In genomic region chr5:75730698-75731097, GRCm38 (mm10) we compare ENCODE assay signal across 17 mouse cellular contexts.
A peak's percentile ranks its signal among the peaks of the same experiment; 100 is the strongest.
DNase-seq lines count a peak whose midpoint lies in the region; ATAC-seq lines count a peak whose summit lies in the region.
"Had no signal": no experiment of that assay in that cellular context is flagged by ENCODE, and none has a peak within 500 bp of the region (broad histone marks: within the 10 kb centered on the region; RNA-seq: fewer than 3 reads in every experiment).

No protein-coding gene starts in this region.

- H3K27ac ChIP-seq in liver, embryonic 11.5 days (ENCODE audit: low read depth, low read length): no peak overlapping the region
- H3K27ac ChIP-seq in liver, embryonic 13.5 days: no peak overlapping the region
- H3K27ac ChIP-seq in forebrain, embryonic 16.5 days (ENCODE audit: low read length): no peak overlapping the region
- no peak overlapping the region for H3K27ac ChIP-seq in midbrain, embryonic 16.5 days (ENCODE audit: low read length)
- H3K27ac ChIP-seq: embryonic facial prominence, embryonic 13.5 days; kidney, embryonic 15.5 days; limb, embryonic 15.5 days; stomach, embryonic 15.5 days had no signal

- no peaks in the 10 kb centered on the region for H3K36me3 ChIP-seq in liver, embryonic 11.5 days (ENCODE audit: control insufficient read depth, insufficient read depth, low read length)
- no peaks in the 10 kb centered on the region for H3K36me3 ChIP-seq in liver, embryonic 13.5 days
- no peaks in the 10 kb centered on the region for H3K36me3 ChIP-seq in forebrain, embryonic 16.5 days (ENCODE audit: control insufficient read depth, insufficient read depth)
- no peaks in the 10 kb centered on the region for H3K36me3 ChIP-seq in midbrain, embryonic 16.5 days (ENCODE audit: control insufficient read depth, insufficient read depth, low read length)
- H3K36me3 ChIP-seq: embryonic facial prominence, embryonic 13.5 days; kidney, embryonic 15.5 days; limb, embryonic 15.5 days; stomach, embryonic 15.5 days had no signal

- H3K4me2 ChIP-seq in liver, embryonic 11.5 days: no peak overlapping the region
- no peak overlapping the region for H3K4me2 ChIP-seq in liver, embryonic 13.5 days
- no peak overlapping the region for H3K4me2 ChIP-seq in forebrain, embryonic 16.5 days (ENCODE audit: low read length)
- no peak overlapping the region for H3K4me2 ChIP-seq in midbrain, embryonic 16.5 days (ENCODE audit: low read length)
- H3K4me2 ChIP-seq: embryonic facial prominence, embryonic 13.5 days; kidney, embryonic 15.5 days; limb, embryonic 15.5 days; stomach, embryonic 15.5 days had no signal

- peaks cover 5% of the 10 kb centered on the region; the same call in 1 of the 2 replicates for H3K4me1 ChIP-seq in liver, embryonic 11.5 days (replicated peaks; ENCODE audit: control insufficient read depth, insufficient read depth, low read length)
- peaks cover 20% of the 10 kb centered on the region for H3K4me1 ChIP-seq in liver, embryonic 13.5 days (replicated peaks)
- H3K4me1 ChIP-seq in forebrain, embryonic 16.5 days (replicated peaks; ENCODE audit: control insufficient read depth, insufficient read depth, low read length): no peaks in the 10 kb centered on the region
- no peaks in the 10 kb centered on the region for H3K4me1 ChIP-seq in midbrain, embryonic 16.5 days (ENCODE audit: control insufficient read depth, insufficient read depth, low read length)
- H3K4me1 ChIP-seq: embryonic facial prominence, embryonic 13.5 days; kidney, embryonic 15.5 days; limb, embryonic 15.5 days; stomach, embryonic 15.5 days had no signal

- no peak for ATAC-seq in liver, embryonic 11.5 days (replicated peaks; ENCODE audit: low FRiP score)
- ATAC-seq in liver, embryonic 13.5 days (ENCODE audit: low read depth): peak; percentile 58
- ATAC-seq in forebrain, embryonic 16.5 days: no peak
- ATAC-seq in midbrain, embryonic 16.5 days: no peak
- ATAC-seq: forebrain, postnatal 0 days; hindbrain, embryonic 16.5 days; intestine, embryonic 16.5 days had no signal

- no peaks in the 10 kb centered on the region for H3K9me3 ChIP-seq in liver, embryonic 11.5 days (ENCODE audit: control insufficient read depth, low read length)
- H3K9me3 ChIP-seq in liver, embryonic 13.5 days (replicated peaks): no peaks in the 10 kb centered on the region
- H3K9me3 ChIP-seq in forebrain, embryonic 16.5 days (ENCODE audit: control insufficient read depth, low read length): peaks cover 2% of the 10 kb centered on the region; the same call in 1 of the 2 replicates
- no peaks in the 10 kb centered on the region for H3K9me3 ChIP-seq in midbrain, embryonic 16.5 days (replicated peaks; ENCODE audit: control insufficient read depth, low read length, poor library complexity, severe bottlenecking)
- H3K9me3 ChIP-seq: embryonic facial prominence, embryonic 13.5 days; kidney, embryonic 15.5 days; limb, embryonic 15.5 days; stomach, embryonic 15.5 days had no signal

- DNase-seq in liver: peak; percentile 17
- DNase-seq in liver, embryonic 11.5 days (ENCODE audit: low spot score): no peak
- no peak for DNase-seq in liver, embryonic 13.5 days
- peak; percentile 10 to 42 for DNase-seq in thymus, adult 18-20 months
- peak; percentile 63 for DNase-seq in thymus, postnatal 4 days
- no peak for DNase-seq in left cerebral cortex, postnatal 14 days (ENCODE audit: low spot score in 2 of 2)
- DNase-seq: cerebellum, adult 9-10 months; forebrain, postnatal 0 days; right cerebral cortex, postnatal 25 days had no signal

- intact Hi-C loops in left cerebral cortex, postnatal 14 days (cut with DNase I): no loop called here

- H3K4me3 ChIP-seq in liver, embryonic 11.5 days (ENCODE audit: low read depth, low read length): no peak overlapping the region
- H3K4me3 ChIP-seq in liver, embryonic 13.5 days (replicated peaks): no peak overlapping the region
- no peak overlapping the region for H3K4me3 ChIP-seq in forebrain, embryonic 16.5 days (replicated peaks; ENCODE audit: low read length)
- H3K4me3 ChIP-seq in midbrain, embryonic 16.5 days (ENCODE audit: low read depth, low read length): no peak overlapping the region
- H3K4me3 ChIP-seq: embryonic facial prominence, embryonic 13.5 days; kidney, embryonic 15.5 days; limb, embryonic 15.5 days; stomach, embryonic 15.5 days had no signal

- no peaks in the 10 kb centered on the region for H3K27me3 ChIP-seq in liver, embryonic 11.5 days (replicated peaks; ENCODE audit: control insufficient read depth, insufficient read depth, low read length)
- H3K27me3 ChIP-seq in liver, embryonic 13.5 days: no peaks in the 10 kb centered on the region
- no peaks in the 10 kb centered on the region for H3K27me3 ChIP-seq in forebrain, embryonic 16.5 days (replicated peaks; ENCODE audit: control insufficient read depth, insufficient read depth, low read length)
- H3K27me3 ChIP-seq in midbrain, embryonic 16.5 days (ENCODE audit: control insufficient read depth, insufficient read depth, low read depth, low read length): no peaks in the 10 kb centered on the region
- H3K27me3 ChIP-seq: embryonic facial prominence, embryonic 13.5 days; kidney, embryonic 15.5 days; limb, embryonic 15.5 days; stomach, embryonic 15.5 days had no signal

- H3K9ac ChIP-seq in liver, embryonic 11.5 days (ENCODE audit: low read depth, low read length): no peak overlapping the region
- H3K9ac ChIP-seq in liver, embryonic 13.5 days: no peak overlapping the region
- H3K9ac ChIP-seq in forebrain, embryonic 16.5 days (replicated peaks; ENCODE audit: low read depth, low read length): no peak overlapping the region
- H3K9ac ChIP-seq in midbrain, embryonic 16.5 days (ENCODE audit: low read depth, low read length): no peak overlapping the region
- H3K9ac ChIP-seq: embryonic facial prominence, embryonic 13.5 days; forebrain, postnatal 0 days; kidney, embryonic 15.5 days; limb, embryonic 15.5 days; stomach, embryonic 15.5 days had no signal

- WGBS in liver, embryonic 11.5 days: 28% methylated on average over 3 of the region's 3 CpGs
- 11% methylated on average over 3 of the region's 3 CpGs for WGBS in liver, embryonic 13.5 days (ENCODE audit: insufficient replicate concordance)
- 78% methylated on average over 3 of the region's 3 CpGs for WGBS in forebrain, embryonic 16.5 days
- 92% methylated on average over 3 of the region's 3 CpGs for WGBS in midbrain, embryonic 16.5 days

Comparison
In these comparisons a context has a peak if more than half of its experiments do, and no peak if none do; other contexts are left out.
1. DNase-seq: peak in liver (single experiment), thymus, adult 18-20 months (2 of 2) and thymus, postnatal 4 days (single experiment); none in liver, embryonic 11.5 days (single experiment), liver, embryonic 13.5 days (single experiment) and left cerebral cortex, postnatal 14 days (0 of 2).